Mouse (Mus musculus) G1E (cell line): ENCODE data around the gene Traf3ip2. TPM values are rescaled to one million over a fixed set of nuclear protein-coding genes. Genes with fewer than 3 reads are reported as not detected.

ENCODE experiments used
- ATAC-seq: 2 replicates; pipeline ENCODE4 v1.8.0; 2016; ENCODE audit warnings: mild to moderate bottlenecking; ENCODE audit not compliant: insufficient number of reproducible peaks, poor library complexity, low FRiP score, severe bottlenecking; ENCODE audit errors: extremely low read depth
- DNase-seq: peaks from one replicate; pipeline ENCODE4 v3.0.0; 2012; ENCODE audit warnings: low spot score
- H3K27me3 ChIP-seq: 2 replicates; pipeline ENCODE4 v1.6.1; 2012; ENCODE audit warnings: mild to moderate bottlenecking, low read length, inconsistent platforms; ENCODE audit not compliant: insufficient read depth
- H3K36me3 ChIP-seq: replicated peaks from 2 replicates; pipeline ENCODE3; 2012; ENCODE audit warnings: mild to moderate bottlenecking, inconsistent platforms
- H3K4me1 ChIP-seq: 2 replicates; pipeline ENCODE4 v1.6.1; 2012; ENCODE audit warnings: low read depth, low read length, inconsistent platforms, mixed read lengths; ENCODE audit not compliant: insufficient read depth
- H3K4me3 ChIP-seq: 2 replicates; pipeline ENCODE4 v1.5.1; 2012; ENCODE audit warnings: low read depth, mild to moderate bottlenecking, inconsistent platforms, low read length, moderate library complexity, mixed read lengths
- H3K9me3 ChIP-seq: replicated peaks from 2 replicates; pipeline ENCODE4 v1.6.1; 2012; ENCODE audit warnings: inconsistent platforms
- CTCF ChIP-seq: IDR thresholded peaks from 2 replicates; pipeline ENCODE4 v1.5.1; 2012; ENCODE audit warnings: low read depth, low read length, inconsistent platforms, mixed read lengths
- GATA1 ChIP-seq: IDR thresholded peaks from 2 replicates; pipeline ENCODE4 v1.6.1; 2012; ENCODE audit warnings: borderline replicate concordance, low read length, inconsistent platforms, mixed read lengths
- GATA2 ChIP-seq: IDR thresholded peaks from 2 replicates; pipeline ENCODE4 v1.6.1; 2012; ENCODE audit warnings: low read depth, low read length, inconsistent platforms, borderline replicate concordance
- POLR2AphosphoS5 ChIP-seq: IDR thresholded peaks from 2 replicates; pipeline ENCODE4 v1.6.1; 2012; ENCODE audit warnings: low read depth, low read length, inconsistent platforms; ENCODE audit not compliant: insufficient replicate concordance
- TAL1 ChIP-seq: conservative IDR thresholded peaks from 2 replicates; pipeline ENCODE4 v1.6.1; 2012; ENCODE audit warnings: low read depth, low read length, inconsistent platforms, mixed read lengths
- polyA plus RNA-seq: library from polyadenylated mRNA; stranded (reverse); fragments of >175 nt; gene quantifications from 2 replicates; pipeline ENCODE4 v1.2.3, GENCODE M21; 2012
- total RNA-seq, 2 experiments: library from RNA; stranded (forward) in 1 of 2; stranded (reverse) in 1 of 2; fragments of 200-1000 nt in 1 of 2; fragments of >200 nt in 1 of 2; fragmentation: Nextera tagmentation in 1 of 2; gene quantifications; 2 replicates each; pipeline ENCODE4 v1.2.3; 2014 to 2017

Traf3ip2 gene
- total and polyA plus RNA-seq, 3 experiments, result 0.75 to 2.2 (median 1.9) TPM

- ATAC-seq (no peak), DNase-seq (no peak)
- TF ChIP-seq POLR2AphosphoS5 (no peak), CTCF (no peak), GATA2 (no peak), TAL1 (no peak), GATA1 (no peak)
- Histone ChIP-seq H3K27me3 (peaks cover 24% of the 10 kb centered on the region), H3K4me1 (no peaks in the 10 kb centered on the region; the same call in 1 of the 2 replicates), H3K36me3 (no peaks in the 10 kb centered on the region), H3K4me3 (no peak overlapping the region), H3K9me3 (no peaks in the 10 kb centered on the region)
Measured at GRCm38 (mm10) chr10:39616626-39617025, 3.9 kb downstream of the Traf3ip2 start.

GRCm38 (mm10) chr10:39618431-39618830 is 5.7 kb downstream of the Traf3ip2 start:
- H3K9me3 ChIP-seq, result no peaks in the 10 kb centered on the region
- no peak for DNase-seq
- no peaks in the 10 kb centered on the region; the same call in 1 of the 2 replicates for H3K4me1 ChIP-seq
- no peak for ATAC-seq
- H3K36me3 ChIP-seq, result no peaks in the 10 kb centered on the region
- TF ChIP-seq GATA2 (no peak), CTCF (no peak), GATA1 (no peak), POLR2AphosphoS5 (no peak), TAL1 (no peak)
- H3K4me3 ChIP-seq, result no peak overlapping the region
- peaks cover 18% of the 10 kb centered on the region for H3K27me3 ChIP-seq

GRCm38 (mm10) chr10:39620626-39621025 is 7.9 kb downstream of the Traf3ip2 start:
- TF ChIP-seq TAL1 (no peak), POLR2AphosphoS5 (no peak), GATA2 (no peak), GATA1 (no peak), CTCF (no peak)
- Histone ChIP-seq H3K27me3 (peaks cover 21% of the 10 kb centered on the region), H3K9me3 (no peaks in the 10 kb centered on the region), H3K4me1 (no peaks in the 10 kb centered on the region), H3K4me3 (no peak overlapping the region), H3K36me3 (no peaks in the 10 kb centered on the region)
- peak; percentile 51; the same call in 1 of the 2 replicates for ATAC-seq
- DNase-seq, result no peak

- ATAC-seq, result no peak
- H3K36me3 ChIP-seq, result no peaks in the 10 kb centered on the region
- H3K9me3 ChIP-seq, result no peaks in the 10 kb centered on the region
Measured at GRCm38 (mm10) chr10:39623806-39624205, 11.1 kb downstream of the Traf3ip2 start.

GRCm38 (mm10) chr10:39624837-39625625 is 12.3 kb downstream of the Traf3ip2 start:
- Histone ChIP-seq H3K4me1 (no peaks in the 10 kb centered on the region), H3K9me3 (no peaks in the 10 kb centered on the region), H3K4me3 (no peak overlapping the region), H3K27me3 (peaks cover 32% of the 10 kb centered on the region), H3K36me3 (no peaks in the 10 kb centered on the region)
- DNase-seq (no peak), ATAC-seq (no peak)
- no peak for TF ChIP-seq TAL1
- TF ChIP-seq POLR2AphosphoS5, result no peak
- no peak for TF ChIP-seq GATA2
- no peak for TF ChIP-seq CTCF
- TF ChIP-seq GATA1, result no peak

More at GRCm38 (mm10) chr10:39623806-39624205, 11.1 kb downstream of the Traf3ip2 start:
- no peak overlapping the region for H3K4me3 ChIP-seq
- TF ChIP-seq CTCF, result no peak
- no peak for TF ChIP-seq GATA2
- DNase-seq, result no peak
- H3K27me3 ChIP-seq, result peaks cover 30% of the 10 kb centered on the region
- H3K4me1 ChIP-seq, result no peaks in the 10 kb centered on the region

- peak; percentile 32; the same call in 1 of the 2 replicates for ATAC-seq
Measured at GRCm38 (mm10) chr10:39625626-39626260, 13.0 kb downstream of the Traf3ip2 start.

More at GRCm38 (mm10) chr10:39625626-39626260, 13.0 kb downstream of the Traf3ip2 start:
- Histone ChIP-seq H3K9me3 (no peaks in the 10 kb centered on the region), H3K4me3 (no peak overlapping the region), H3K4me1 (no peaks in the 10 kb centered on the region), H3K36me3 (no peaks in the 10 kb centered on the region), H3K27me3 (peaks cover 32% of the 10 kb centered on the region)
- no peak for DNase-seq
- no peak for TF ChIP-seq GATA1
- TF ChIP-seq CTCF, result no peak
- no peak for TF ChIP-seq POLR2AphosphoS5
- no peak for TF ChIP-seq GATA2
